Mouse (Mus musculus) heart, postnatal 0 days (tissue): Measurements from ENCODE around the gene D130040H23Rik.

Source experiments
- CTCF ChIP-seq: IDR thresholded peaks from 2 replicates; pipeline ENCODE4 v1.5.1; 2016; ENCODE audit warnings: antibody characterized with exemption, control low read depth, low read depth
- EP300 ChIP-seq: IDR thresholded peaks from 2 replicates; pipeline ENCODE4 v1.6.1; 2016; ENCODE audit warnings: antibody characterized with exemption, low read depth

DNA sequence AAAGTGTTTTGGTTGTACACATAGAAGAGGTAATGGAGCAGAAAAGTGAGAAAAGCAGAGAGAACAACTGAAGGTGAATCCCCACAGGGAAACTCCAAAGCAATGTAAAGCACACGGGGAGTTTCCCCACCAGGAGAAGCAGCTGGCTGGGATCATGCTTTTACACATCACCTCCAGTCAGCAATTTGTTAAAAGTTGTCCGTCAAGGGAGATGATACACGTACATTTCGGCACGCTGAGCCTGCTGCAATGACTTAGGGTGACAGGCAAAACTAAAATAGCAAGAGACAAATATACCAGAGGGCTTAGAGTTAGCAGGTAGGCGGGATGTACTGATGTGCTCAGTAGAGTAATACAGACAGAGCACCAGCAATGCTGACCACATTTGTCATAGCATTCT lies 1.6 kb downstream of the D130040H23Rik start:
- no peak for TF ChIP-seq CTCF
- TF ChIP-seq EP300 = no peak
